Mouse (Mus musculus): ENCODE measurements around the gene Gjc1.

The Gjc1 gene

DNA sequence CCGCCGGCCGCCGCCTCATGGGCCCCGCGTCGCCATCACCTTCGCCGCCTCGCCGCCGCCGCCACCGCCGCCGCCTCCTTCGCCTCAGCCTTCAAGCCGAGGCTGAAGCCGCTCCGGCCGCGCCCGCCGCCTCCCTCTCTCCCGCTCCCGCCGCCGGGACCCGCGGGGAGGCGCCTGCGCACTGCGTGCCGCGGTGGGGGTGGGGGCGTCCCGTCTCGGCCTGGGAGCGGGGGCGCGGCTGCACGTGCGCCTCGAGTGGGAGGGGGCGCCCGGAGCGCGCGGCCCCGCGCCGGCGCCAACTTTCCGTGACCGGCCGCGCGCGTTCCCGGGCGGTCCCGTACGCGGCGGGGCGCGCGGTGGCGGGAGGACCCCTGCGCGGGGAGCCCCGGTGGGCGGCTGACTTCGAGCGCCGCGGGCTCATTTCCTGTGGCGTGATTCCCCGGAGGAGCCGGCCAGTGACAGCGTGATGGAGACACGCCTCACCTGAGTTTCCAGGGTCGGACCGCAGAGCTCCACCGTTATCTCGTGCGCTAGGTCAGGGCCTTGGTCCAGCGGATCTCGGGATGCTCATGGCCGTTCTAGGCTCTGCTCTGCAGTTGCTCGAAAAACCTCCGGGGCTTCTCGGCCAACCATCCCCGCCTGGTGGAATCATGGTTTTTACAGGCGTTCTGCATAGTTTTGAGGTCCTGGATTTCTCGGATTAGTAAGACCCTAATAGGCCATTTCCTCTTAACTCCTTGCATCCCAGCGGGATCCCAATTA is at the start of gene Gjc1:
Gene Gjc1 (minus strand): TSS at position 680 of the 762 bp plus-strand sequence.
- no peak for DNase-seq (ENCODE audit: low spot score)

DNA sequence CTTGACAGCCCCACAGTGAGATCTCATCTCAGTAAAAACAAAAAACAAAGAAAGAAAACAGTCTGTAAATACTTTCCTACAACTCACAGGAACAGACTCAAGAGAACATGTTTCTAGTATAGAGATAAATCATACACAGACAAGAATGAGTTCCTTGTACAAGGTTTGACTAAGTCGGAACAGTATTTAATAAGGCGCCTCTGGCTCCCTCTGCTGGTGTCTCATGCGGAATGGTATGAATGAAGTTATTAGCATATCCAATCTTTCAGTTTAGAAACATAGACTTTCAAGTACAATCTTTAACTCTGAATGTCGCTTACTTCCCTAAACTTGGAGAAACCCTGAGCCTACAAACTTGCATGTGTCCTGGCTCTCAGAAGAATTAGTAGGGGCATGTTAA is 44.8 kb upstream of the Gjc1 start:
- DNase-seq (ENCODE audit: low spot score), result no peak

DNA sequence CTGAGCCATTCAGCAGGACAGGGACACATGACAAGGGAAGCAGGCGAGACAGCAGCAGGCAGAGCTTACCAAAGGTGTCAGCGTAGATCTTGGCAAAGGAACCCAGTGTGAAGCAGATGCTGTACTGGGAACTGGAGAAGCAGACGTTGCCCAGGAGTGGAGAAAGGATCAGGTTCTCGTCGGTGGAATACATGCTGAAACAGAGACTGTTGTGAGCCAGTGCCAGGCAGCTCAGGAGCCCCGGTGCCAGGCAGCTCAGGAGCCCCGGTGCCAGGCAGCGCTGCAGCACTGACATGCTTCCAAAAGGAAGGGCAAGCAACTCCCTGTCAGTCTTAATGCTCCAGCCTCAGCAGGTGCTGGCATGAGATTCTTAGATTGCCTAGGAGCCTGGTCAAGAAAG is 40.4 kb upstream of the Gjc1 start:
- DNase-seq (ENCODE audit: low spot score), result peak; percentile 35

DNA sequence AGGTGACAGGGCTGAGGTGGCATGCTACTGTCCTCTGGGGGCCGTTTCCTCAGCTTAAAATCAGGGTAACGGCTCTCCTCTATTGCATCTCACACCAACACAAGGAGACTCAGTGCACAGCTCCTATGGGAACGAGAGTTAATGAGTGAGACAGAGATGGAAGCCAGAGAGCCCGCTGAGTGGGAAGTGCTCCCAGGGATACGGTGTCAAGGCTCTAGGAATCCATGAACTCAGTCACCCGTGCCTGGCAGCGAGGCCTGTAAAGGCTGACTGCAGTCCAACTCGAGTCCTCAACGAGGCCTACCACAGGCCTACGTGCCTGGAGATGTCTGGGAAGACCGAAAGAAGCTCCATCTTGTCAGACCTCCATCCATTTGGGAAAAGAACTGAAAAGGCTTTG is 39.5 kb upstream of the Gjc1 start:
- DNase-seq (ENCODE audit: low spot score), result no peak

DNA sequence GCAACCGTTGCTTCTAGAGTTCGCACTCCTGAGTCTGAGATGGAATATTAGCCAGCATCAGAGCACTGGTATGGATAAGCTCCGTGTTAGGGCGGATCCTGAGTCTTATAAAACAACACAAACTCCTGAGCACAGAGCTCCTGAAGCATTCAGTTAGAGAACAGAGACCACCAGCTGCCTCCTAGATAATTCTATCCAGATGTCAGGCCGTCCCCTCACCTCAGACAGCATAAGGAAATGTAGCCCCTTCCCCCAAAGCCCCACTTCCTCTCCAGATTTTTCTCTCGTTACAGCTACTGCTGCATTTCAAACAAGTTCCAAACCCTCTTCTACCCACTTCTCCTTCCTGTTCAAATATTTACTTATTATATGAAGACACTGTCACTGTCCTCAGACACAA is 36.4 kb upstream of the Gjc1 start:
- DNase-seq (ENCODE audit: low spot score), result no peak

DNA sequence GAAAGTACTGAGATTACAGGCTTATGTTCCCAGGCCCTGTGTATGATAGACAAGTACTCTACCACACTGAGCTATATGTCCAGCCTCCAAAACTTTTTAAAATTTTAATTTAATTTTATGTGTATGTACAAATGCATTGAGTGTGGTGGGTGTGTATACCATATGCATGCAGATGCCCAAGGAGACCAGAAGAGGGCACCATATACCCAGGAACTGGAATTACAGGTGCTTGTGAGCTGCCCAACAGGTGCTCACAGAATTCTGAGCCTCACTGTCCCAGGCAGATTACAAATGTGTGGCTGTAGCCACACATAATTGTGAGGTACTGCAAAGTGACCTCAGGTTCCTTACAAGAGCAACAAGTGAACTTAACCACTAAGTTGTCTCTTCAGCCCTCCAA is 34.3 kb upstream of the Gjc1 start:
- no peak for DNase-seq (ENCODE audit: low spot score)

DNA sequence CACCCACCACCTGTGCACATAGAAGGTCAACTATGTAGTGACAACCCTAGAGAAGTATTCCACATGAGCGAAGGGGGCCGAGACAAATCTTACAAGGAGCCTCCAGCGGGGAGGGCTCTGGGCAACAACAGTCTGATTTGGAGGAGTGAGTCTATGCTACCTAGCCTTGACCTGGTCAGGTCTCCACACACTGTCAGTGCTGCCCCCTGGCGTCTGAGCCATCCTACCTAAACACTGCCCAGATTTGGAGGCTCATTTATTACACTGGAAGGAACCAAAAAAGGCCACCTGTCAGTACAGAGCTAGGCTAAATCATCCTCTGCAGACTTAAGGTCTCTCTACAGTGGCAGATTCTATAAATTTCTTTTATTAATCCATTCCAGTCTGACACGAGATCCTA is 32.4 kb upstream of the Gjc1 start:
- DNase-seq (ENCODE audit: low spot score), result no peak

DNA sequence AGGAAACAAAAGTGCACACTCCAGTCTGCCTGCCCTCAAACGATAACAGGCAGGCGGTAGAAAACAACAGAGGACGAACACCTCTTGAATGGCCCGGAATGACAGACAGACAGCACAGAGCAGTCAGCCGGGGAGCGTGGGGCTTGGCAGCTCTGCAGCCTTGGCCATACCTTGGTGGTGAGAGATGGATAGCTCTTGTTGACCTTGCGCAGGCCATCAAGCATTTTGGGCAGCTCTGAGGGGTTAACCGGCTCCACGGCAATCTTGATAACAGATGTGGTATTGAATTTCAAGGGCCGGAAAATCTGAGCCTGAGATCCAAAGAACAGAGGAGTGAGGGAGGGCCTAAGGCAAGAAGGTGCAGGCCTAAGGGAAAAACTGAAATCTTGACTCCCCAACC is 26.4 kb upstream of the Gjc1 start:
- no peak for DNase-seq (ENCODE audit: low spot score)

DNA sequence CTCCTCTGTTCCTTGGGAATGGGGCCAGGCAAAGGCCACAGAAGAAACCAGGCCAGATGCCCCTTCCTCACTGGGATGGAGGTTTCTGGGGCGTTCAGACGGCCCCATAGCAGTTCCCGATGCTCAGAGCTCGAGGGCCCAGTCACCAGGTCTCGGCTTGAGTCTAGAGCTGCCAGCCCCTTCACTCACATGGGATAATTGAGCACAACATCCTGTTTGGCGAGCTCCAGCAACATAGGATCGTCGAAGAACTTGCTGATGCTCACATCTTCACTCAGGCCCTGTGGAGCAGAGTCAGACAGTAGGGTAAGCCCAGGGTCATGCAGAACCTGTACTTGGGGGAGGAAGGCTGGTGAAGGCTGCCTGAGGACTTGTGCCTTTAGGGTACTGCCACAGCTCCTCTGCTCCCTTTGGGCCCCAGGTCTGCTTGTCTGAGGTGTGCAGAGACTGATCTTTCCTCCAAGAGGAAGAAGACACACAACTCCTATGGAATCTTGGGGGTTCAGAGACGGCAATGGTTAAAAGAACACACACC is 19.2 kb upstream of the Gjc1 start:
- no peak for DNase-seq (ENCODE audit: low spot score)

DNA sequence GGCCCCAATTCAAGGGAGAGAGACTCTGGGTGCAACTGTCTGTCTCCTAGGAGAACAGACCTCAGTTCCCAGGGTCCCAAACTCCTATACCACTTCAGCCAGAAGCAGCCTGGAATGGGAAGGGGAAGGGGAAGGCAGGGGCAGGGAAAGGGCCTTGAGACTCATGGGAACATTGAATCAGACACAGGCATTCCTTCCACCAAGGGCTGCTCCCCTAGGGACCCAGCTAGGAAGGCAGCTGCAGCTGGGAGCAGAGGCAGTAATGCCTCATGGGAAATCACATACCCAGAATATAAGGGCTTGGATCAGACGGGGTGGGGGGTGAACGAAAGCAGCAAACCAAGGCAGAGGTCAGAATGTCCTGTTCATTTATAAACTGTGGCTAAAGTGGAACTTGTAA is 18.6 kb upstream of the Gjc1 start:
- DNase-seq (ENCODE audit: low spot score), result no peak

DNA sequence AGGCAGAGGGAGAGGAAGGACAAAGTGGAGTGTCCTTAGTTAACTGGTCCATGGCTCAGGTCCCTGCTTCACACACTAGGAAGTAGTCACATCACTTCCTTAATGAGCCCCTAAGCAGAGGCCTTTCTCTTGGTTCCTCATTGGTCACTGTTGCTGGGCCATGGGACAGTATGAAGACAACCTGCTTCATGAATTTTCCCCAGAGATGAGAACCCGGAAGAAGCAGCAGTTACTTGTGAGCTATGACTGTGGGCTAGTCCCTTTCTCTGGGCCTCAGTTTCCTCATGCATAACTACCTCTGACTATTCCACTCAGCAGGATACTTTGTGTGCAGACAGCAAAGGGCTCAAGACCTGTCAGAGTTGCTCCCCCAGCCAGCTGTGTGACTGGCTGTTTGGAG is 17.9 kb upstream of the Gjc1 start:
- no peak for DNase-seq (ENCODE audit: low spot score)

DNA sequence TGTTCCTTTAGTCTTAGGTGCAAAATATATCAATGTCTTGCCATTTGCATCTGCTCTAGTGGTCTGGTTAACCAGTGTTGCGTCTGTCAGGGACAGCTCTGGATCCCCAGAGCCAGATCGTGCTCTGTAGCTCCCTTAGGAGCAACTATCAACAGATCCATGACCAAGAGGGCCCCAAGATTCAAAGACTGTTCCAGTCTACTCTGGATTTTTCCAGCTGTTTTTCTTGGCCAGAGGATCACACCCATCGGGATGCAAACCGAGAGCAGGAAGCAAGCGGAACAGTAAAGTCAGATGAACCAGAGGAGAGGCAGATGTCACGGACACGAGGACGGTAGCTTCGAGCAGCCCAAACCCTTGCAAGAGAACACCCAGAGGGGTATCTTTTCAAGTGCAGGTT is 16.6 kb upstream of the Gjc1 start:
- DNase-seq (ENCODE audit: low spot score), result no peak

DNA sequence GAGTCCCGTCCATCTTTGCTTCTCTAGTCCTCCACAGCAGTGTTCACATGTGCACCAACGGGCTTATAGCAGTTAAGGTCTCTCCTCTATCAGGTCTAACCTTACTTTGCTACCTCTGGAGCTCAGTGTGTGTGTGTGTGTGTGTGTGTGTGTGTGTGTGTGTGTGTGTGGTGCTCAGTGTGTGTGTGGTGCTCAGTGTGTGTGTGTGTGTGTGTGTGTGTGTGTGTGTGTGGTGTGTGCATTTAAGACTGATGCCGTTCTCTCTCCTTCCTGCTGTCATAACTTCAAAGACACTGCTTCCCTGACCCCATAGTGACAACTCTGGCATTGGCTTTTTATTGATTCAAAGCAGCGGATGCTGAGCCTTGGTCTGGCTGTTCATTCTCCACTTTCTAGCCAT is 16.0 kb upstream of the Gjc1 start, which contains the start of gene Higd1b:
Gene Higd1b (plus strand): TSS at position 301 of the 400 bp plus-strand sequence.
- no peak for DNase-seq (ENCODE audit: low spot score)

DNA sequence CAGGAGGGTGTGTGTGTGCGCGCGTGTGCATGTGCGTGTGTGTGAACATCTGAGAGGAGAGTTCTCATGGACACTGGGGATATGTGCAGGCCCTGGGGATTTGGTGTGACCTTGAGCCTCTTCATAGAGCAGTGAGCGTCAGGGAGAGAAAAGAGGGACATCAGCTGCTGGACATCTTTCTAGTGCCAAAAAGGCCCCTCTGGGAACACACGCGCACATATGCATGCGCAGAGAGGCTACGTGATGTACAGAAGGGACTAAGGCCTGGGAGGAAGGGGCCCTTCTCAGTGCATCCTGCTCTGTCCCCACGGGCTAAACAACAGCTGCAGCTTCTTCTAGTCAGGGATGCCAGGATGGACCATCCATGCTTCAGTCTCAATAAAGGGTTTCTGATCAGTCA is 14.7 kb upstream of the Gjc1 start:
- no peak for DNase-seq (ENCODE audit: low spot score)

DNA sequence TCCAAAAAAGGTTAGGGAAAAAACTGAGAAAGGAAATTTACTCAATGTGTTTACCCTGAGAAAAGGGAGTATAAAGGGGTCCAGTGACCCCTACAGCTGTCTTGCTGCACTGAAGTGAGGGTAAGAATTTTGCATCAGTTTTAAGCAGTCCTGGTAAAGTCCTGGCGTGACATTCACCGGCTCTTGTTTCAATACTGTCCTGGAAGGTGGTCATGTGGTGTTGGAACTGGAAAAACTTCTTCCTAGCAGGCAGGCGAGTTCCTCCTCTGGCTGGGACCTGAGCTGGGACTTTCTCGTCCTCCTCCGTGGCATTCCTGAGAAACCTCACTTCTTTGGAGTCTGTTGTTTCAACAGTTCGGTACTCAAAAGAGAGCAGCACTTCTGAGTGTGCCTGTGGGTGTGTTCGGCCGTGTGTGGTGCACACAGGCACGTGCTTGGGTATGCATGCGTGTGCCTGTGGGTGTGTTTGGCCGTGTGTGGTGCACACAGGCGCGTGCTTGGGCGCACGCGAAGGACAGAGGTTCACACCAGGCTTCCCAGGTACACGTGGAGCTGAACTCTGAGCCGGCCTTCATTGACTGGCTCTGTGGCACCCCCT is 13.3 kb upstream of the Gjc1 start:
- DNase-seq (ENCODE audit: low spot score), result no peak

DNA sequence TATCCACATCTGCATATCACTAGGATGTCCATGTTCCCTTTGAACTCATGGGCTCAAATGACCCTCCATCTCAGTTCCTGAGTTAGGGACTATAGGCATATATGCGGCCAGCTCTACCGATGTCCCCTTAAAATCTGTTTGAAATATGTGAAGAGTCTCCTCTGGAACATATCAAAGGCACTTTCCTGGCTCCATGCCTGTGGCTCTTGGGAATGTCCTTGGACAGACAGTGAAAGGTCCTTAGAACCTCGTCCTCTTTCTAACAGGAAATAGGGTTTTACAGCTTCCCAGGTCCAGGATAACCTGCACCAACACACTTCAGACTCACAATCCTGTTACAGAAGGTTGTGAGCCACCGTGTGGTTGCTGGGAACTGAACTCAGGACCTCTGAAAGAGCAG is 10.8 kb upstream of the Gjc1 start:
- no peak for DNase-seq (ENCODE audit: low spot score)

DNA sequence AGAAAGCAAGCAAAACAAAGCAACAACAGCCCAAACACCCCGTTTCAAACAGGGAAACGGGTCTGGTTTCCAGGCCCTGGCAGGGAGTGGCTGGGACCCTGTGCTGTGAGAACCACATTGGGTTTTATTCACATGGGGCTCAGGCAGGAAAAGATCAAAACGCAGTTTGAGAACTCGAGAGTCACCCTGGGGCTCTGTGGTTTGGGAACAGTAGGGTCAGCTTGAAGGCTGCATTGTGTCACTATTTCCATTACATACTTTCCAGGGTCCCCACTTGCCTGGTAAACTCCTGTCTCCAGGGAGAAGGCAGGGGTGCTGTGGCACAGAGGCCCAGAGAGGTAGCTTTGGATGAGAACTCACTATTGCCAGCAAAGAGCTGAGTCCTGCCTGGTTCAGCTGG is 7.6 kb upstream of the Gjc1 start:
- DNase-seq (ENCODE audit: low spot score), result no peak

DNA sequence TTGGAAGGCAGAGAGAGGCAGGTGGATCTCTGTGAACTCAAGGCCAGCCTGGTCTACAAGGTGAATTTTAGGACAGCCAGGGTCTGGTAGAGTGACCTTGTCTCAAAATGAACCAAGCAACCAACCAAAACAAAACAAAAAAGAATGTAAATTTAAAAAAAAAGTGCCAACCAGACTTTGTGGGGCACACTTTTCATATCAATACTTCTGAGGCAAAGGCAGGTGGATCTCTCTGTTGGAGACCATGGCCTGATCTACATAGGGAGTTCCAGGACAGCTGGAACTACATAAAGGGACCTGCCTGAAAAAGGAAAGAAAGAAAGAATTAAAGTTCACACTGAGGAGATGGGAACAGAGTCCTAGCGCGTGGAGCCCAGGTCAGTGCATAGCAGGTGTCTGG is 7.0 kb upstream of the Gjc1 start:
- DNase-seq (ENCODE audit: low spot score), result no peak

DNA sequence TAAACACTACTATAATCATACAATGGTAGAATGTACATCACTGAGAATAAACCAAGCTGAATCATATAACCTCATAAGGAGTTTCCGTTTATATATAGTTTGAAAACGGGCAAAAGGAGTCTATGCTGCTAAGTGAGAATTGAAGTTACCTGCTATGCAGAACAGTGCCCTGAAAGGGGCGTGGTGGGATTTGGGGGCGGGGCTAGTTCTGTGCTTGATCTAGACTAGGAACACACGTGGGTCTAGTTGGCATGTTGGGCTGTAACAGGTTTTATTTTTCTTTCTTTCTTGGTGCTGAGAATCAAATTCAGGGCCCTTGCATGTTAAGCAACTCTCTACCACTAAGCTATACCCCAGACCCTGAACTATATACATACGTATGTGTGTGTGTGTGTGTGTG is 1.7 kb upstream of the Gjc1 start:
- DNase-seq (ENCODE audit: low spot score), result no peak

DNA sequence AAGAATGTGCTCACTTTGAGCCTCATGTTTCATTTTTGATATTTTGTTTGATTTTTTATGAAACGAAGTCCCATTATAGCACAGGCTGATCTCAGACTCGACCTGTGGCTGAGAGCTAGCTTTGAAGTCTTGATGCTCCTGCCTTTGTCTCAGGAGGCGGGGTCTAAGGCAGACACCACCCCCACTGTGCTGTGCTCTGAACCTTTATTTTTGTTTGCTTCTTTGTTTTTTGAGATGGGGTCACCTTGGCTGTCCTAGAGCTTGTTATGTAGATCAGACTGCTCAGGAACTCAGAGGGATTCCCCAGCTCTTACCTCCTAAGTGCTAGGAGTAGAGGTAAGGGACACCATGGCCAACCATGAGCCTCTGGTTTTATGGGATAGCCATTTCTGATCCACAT is 932 bp upstream of the Gjc1 start:
- no peak for DNase-seq (ENCODE audit: low spot score)

DNA sequence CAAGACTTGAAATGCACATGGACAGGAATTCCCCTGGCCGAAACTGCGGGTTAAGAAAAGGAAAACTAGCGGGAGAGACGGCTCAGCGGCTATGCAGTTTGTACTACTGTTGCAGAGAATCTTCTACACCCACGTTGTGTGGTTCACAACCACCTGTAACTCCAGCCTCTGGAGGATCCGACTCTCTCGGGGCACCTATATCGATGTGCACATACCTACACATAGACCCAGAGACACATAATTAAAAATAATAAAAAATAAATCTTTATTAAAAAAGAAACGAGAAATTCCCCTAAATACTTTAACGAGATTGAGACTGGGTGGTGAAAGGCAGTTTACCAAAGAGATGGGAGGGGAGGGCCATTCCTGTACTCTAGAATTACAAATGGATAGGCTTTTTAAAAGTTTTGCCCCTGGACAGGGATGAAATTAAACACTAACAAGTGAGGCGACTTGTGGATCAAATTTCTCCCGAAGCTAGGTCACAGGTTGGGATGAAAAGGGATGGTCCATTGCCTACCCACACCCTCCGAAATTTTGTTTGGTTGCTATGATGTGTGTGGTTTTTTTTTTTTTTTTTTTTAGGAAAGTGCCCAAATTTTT is 384 bp upstream of the Gjc1 start:
- DNase-seq (ENCODE audit: low spot score), result no peak

DNA sequence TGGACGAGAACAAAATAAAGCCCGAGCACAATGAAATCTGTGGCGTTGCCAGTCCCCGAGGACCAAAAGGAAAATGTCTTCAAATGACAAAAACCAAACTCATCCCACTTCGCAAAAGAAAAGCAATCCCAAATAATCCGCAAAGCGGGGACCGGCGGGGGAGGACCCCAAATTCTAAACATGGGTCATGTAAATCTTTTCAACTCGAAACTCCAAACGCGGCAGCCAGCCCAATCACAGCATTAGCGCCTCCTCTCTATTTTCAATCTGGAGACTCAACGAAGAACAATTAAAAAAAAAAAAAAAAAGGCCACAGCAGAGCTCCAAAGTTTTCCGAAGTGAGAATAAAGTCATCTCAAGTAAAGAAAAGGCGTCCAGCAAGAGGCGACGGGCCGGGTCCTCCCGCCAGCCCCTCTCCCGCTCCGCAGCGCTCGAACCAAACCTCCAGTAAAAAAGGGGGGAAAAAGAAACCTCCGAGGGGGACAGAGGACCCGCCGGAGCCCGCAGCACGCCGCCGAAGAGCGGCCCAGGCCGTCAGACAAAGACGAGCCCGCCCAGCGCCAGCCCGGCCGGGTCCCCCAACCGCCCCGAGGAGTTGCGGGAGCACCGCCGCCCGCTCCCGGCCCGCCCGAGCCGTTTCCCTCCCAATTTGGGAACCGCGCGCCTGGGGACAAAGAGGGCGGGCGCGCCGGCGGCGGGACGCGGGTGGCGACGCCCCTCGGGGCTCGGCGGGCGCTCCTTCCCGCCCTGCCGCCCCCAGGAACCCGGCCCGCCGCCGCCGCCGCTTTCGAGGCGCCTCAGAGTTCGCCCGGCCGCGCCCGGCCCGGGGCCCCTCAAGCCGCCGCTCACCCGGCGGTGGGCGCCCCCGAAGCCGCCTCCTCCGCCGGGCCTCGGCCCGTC is 1.1 kb downstream of the Gjc1 start:
- DNase-seq (ENCODE audit: low spot score), result no peak
